In genomic region chr1:194108132-194108531, GRCm38 (mm10) we compare ENCODE assay signal across 19 mouse cellular contexts.
DNase-seq lines count a peak whose midpoint lies in the region; ATAC-seq lines count a peak whose summit lies in the region.
"Had no signal": no experiment of that assay in that cellular context is flagged by ENCODE, and none has a peak within 500 bp of the region (broad histone marks: within the 10 kb centered on the region; RNA-seq: fewer than 3 reads in every experiment).

No protein-coding gene starts in this region.

- H3K4me1 ChIP-seq in hindbrain, embryonic 10.5 days (replicated peaks): peaks cover 23% of the 10 kb centered on the region
- H3K4me1 ChIP-seq in hindbrain, embryonic 14.5 days (replicated peaks; ENCODE audit: control insufficient read depth, insufficient read depth, low read length): no peaks in the 10 kb centered on the region; the same call in 1 of the 2 replicates
- H3K4me1 ChIP-seq: forebrain, embryonic 15.5 days; heart, embryonic 15.5 days; liver, embryonic 12.5 days; lung, embryonic 15.5 days had no signal

- H3K36me3 ChIP-seq in hindbrain, embryonic 10.5 days: no peaks in the 10 kb centered on the region
- no peaks in the 10 kb centered on the region for H3K36me3 ChIP-seq in hindbrain, embryonic 14.5 days (replicated peaks; ENCODE audit: control insufficient read depth, insufficient read depth)
- H3K36me3 ChIP-seq: forebrain, embryonic 15.5 days; heart, embryonic 15.5 days; liver, embryonic 12.5 days; lung, embryonic 15.5 days had no signal

- H3K27ac ChIP-seq in hindbrain, embryonic 10.5 days: peak overlapping the region; percentile 45; the same call in 1 of the 2 replicates
- no peak overlapping the region for H3K27ac ChIP-seq in hindbrain, embryonic 14.5 days
- H3K27ac ChIP-seq: forebrain, embryonic 15.5 days; gastrocnemius, adult 2 months; heart, embryonic 15.5 days; liver, embryonic 12.5 days; lung, embryonic 15.5 days had no signal

- no peak for ATAC-seq in hindbrain, embryonic 14.5 days (ENCODE audit: low FRiP score)
- no peak for ATAC-seq in CD4-positive, CD25-positive, alpha-beta regulatory T cell, adult 4 months
- ATAC-seq: forebrain, embryonic 15.5 days; inflammation-experienced regulatory T-cells, adult 6 months; liver, embryonic 12.5 days had no signal

- no peak for DNase-seq in hindbrain, embryonic 10.5 days (ENCODE audit: low spot score)
- DNase-seq in hindbrain, embryonic 14.5 days (ENCODE audit: low spot score): no peak
- peak; percentile 2 for DNase-seq in ovary, postnatal 14 days (ENCODE audit: low spot score)
- DNase-seq in ovary, postnatal 36 days (ENCODE audit: low spot score): no peak
- peak; percentile 27 for DNase-seq in embryo, embryonic 11 days
- DNase-seq in retina, embryonic 14.5 days (ENCODE audit: low spot score): peak; percentile 17
- DNase-seq in right cerebral cortex, adult 18-20 months: no peak
- DNase-seq: B cell, adult 2 months; cerebellum, adult 11 months; cerebellum, postnatal 36 days; gastrocnemius, adult 2 months; kidney, adult 9 months; kidney, postnatal 4 days had no signal

- H3K27me3 ChIP-seq in hindbrain, embryonic 10.5 days (ENCODE audit: insufficient read depth, poor library complexity, severe bottlenecking): peaks cover 8% of the 10 kb centered on the region; the same call in 1 of the 2 replicates
- H3K27me3 ChIP-seq in hindbrain, embryonic 14.5 days (ENCODE audit: control insufficient read depth, insufficient read depth, low read length): no peaks in the 10 kb centered on the region
- H3K27me3 ChIP-seq: forebrain, embryonic 15.5 days; heart, embryonic 15.5 days; liver, embryonic 12.5 days; lung, embryonic 15.5 days had no signal

- no peak overlapping the region for H3K4me2 ChIP-seq in hindbrain, embryonic 14.5 days (replicated peaks)
- H3K4me2 ChIP-seq: forebrain, embryonic 15.5 days; heart, embryonic 15.5 days; liver, embryonic 12.5 days; lung, embryonic 15.5 days had no signal

- no peak overlapping the region for H3K9ac ChIP-seq in hindbrain, embryonic 14.5 days
- H3K9ac ChIP-seq: forebrain, embryonic 15.5 days; heart, embryonic 15.5 days; liver, embryonic 12.5 days; lung, embryonic 15.5 days had no signal

- H3K9me3 ChIP-seq in hindbrain, embryonic 10.5 days: no peaks in the 10 kb centered on the region
- H3K9me3 ChIP-seq in hindbrain, embryonic 14.5 days (ENCODE audit: control insufficient read depth, low read length): no peaks in the 10 kb centered on the region
- H3K9me3 ChIP-seq: forebrain, embryonic 15.5 days; heart, embryonic 15.5 days; liver, embryonic 12.5 days; lung, embryonic 15.5 days had no signal

- 38% methylated on average over 2 of the region's 2 CpGs for WGBS in hindbrain, embryonic 10.5 days
- 44% methylated on average over 2 of the region's 2 CpGs for WGBS in hindbrain, embryonic 14.5 days

- no peak overlapping the region for H3K4me3 ChIP-seq in hindbrain, embryonic 10.5 days
- no peak overlapping the region for H3K4me3 ChIP-seq in hindbrain, embryonic 14.5 days (replicated peaks; ENCODE audit: low read length)
- H3K4me3 ChIP-seq: forebrain, embryonic 15.5 days; gastrocnemius, adult 2 months; heart, embryonic 15.5 days; liver, embryonic 12.5 days; lung, embryonic 15.5 days had no signal

Comparison
In these comparisons a context has a peak if more than half of its experiments do, and no peak if none do; other contexts are left out.
1. DNase-seq: peak in ovary, postnatal 14 days (single experiment), embryo, embryonic 11 days (single experiment) and retina, embryonic 14.5 days (single experiment); none in hindbrain, embryonic 10.5 days (single experiment), hindbrain, embryonic 14.5 days (single experiment), ovary, postnatal 36 days (single experiment) and right cerebral cortex, adult 18-20 months (single experiment).